Mouse (Mus musculus) liver, embryonic 11.5 days (tissue): Measurements from ENCODE around the gene Tgfbr2. TPM values are rescaled to one million over a fixed set of nuclear protein-coding genes. Genes with fewer than 3 reads are reported as not detected.

Experiments used
- ATAC-seq: fragments of 200-750 bp; cut with Nextera tagmentation; replicated peaks from 2 replicates; pipeline ENCODE4 v1.8.0; 2017; ENCODE audit warnings: moderate number of reproducible peaks, mild to moderate bottlenecking, moderate TSS enrichment, moderate library complexity; ENCODE audit not compliant: low FRiP score
- DNase-seq: peaks from one replicate; pipeline ENCODE4 v3.0.0-alpha.2; 2017; ENCODE audit warnings: low spot score
- H3K27ac ChIP-seq: fragments of 300-500 bp; sonication (generic); 2 replicates; pipeline ENCODE4 v1.5.1; 2014; ENCODE audit warnings: mild to moderate bottlenecking, low read depth, low read length, control low read depth
- H3K27me3 ChIP-seq: fragments of 300-500 bp; sonication (generic); replicated peaks from 2 replicates; pipeline ENCODE4 v1.6.1; 2014; ENCODE audit warnings: low read length, mixed read lengths; ENCODE audit not compliant: control insufficient read depth, insufficient read depth
- H3K36me3 ChIP-seq: fragments of 300-500 bp; sonication (generic); 2 replicates; pipeline ENCODE4 v1.6.1; 2014; ENCODE audit warnings: mild to moderate bottlenecking, low read length, moderate library complexity, mixed read lengths; ENCODE audit not compliant: control insufficient read depth, insufficient read depth
- H3K4me1 ChIP-seq: fragments of 300-500 bp; sonication (generic); replicated peaks from 2 replicates; pipeline ENCODE4 v1.6.1; 2014; ENCODE audit warnings: low read length, mixed read lengths; ENCODE audit not compliant: control insufficient read depth, insufficient read depth
- H3K4me2 ChIP-seq: fragments of 300-500 bp; sonication (generic); 2 replicates; pipeline ENCODE4 v1.6.1; 2014; ENCODE audit warnings: mild to moderate bottlenecking, control low read depth, moderate library complexity
- H3K4me3 ChIP-seq: fragments of 300-500 bp; sonication (generic); 2 replicates; pipeline ENCODE4 v1.5.1; 2014; ENCODE audit warnings: low read depth, low read length, control low read depth
- H3K9ac ChIP-seq: fragments of 300-500 bp; sonication (generic); 2 replicates; pipeline ENCODE4 v1.6.1; 2014; ENCODE audit warnings: low read depth, low read length, control low read depth
- H3K9me3 ChIP-seq: fragments of 300-500 bp; sonication (generic); 2 replicates; pipeline ENCODE4 v1.6.1; 2016; ENCODE audit warnings: low read length, inconsistent platforms, mixed read lengths; ENCODE audit not compliant: control insufficient read depth
- WGBS: fragments of 180-500 bp; shearing (Covaris S2); extraction: QIAGEN DNeasy Blood & Tissue Kit; methylation state at CpG from one replicate; pipeline ENCODE4 v1.1.7; 2014; 5-methylcytosine and 5-hydroxymethylcytosine counted together
- polyA plus RNA-seq: library from polyadenylated mRNA; unstranded; fragments of >200 nt; fragmentation: Nextera tagmentation; extraction: Ambion mirVana; gene quantifications from 2 replicates; pipeline ENCODE4 v1.2.1, GENCODE M21; 2014

The Tgfbr2 gene
- polyA plus RNA-seq, 1 experiment from 2014 or later = 9.5 TPM

GRCm38 (mm10) chr9:116188952-116189666, 13.9 kb upstream of the Tgfbr2 start:
- ATAC-seq = no peak
- no peak overlapping the region for H3K4me2 ChIP-seq
- 82% methylated on average over 15 of the region's 15 CpGs for WGBS
- H3K27ac ChIP-seq = no peak overlapping the region
- H3K9ac ChIP-seq = no peak overlapping the region
- no peaks in the 10 kb centered on the region for H3K4me1 ChIP-seq
- no peaks in the 10 kb centered on the region for H3K36me3 ChIP-seq
- H3K9me3 ChIP-seq = no peaks in the 10 kb centered on the region
- DNase-seq = no peak
- no peak overlapping the region for H3K4me3 ChIP-seq
- H3K27me3 ChIP-seq = no peaks in the 10 kb centered on the region

GRCm38 (mm10) chr9:116187181-116187731, 12.1 kb upstream of the Tgfbr2 start:
- Histone ChIP-seq H3K4me1 (no peaks in the 10 kb centered on the region), H3K4me3 (no peak overlapping the region), H3K36me3 (no peaks in the 10 kb centered on the region), H3K9me3 (no peaks in the 10 kb centered on the region), H3K27ac (no peak overlapping the region), H3K27me3 (no peaks in the 10 kb centered on the region), H3K9ac (no peak overlapping the region), H3K4me2 (no peak overlapping the region)
- ATAC-seq (no peak), DNase-seq (no peak)
- WGBS = 66% methylated on average over 10 of the region's 10 CpGs

- no peak overlapping the region for H3K4me3 ChIP-seq
- WGBS = 82% methylated on average over 5 of the region's 5 CpGs
- no peaks in the 10 kb centered on the region for H3K9me3 ChIP-seq
- H3K9ac ChIP-seq = no peak overlapping the region
- no peak overlapping the region for H3K4me2 ChIP-seq
- no peaks in the 10 kb centered on the region for H3K36me3 ChIP-seq
- no peaks in the 10 kb centered on the region for H3K4me1 ChIP-seq
- H3K27ac ChIP-seq = no peak overlapping the region
- no peaks in the 10 kb centered on the region for H3K27me3 ChIP-seq
- DNase-seq (no peak), ATAC-seq (no peak)
Measured at GRCm38 (mm10) chr9:116184903-116185302, 9.7 kb upstream of the Tgfbr2 start.

- ATAC-seq (no peak), DNase-seq (no peak)
- H3K36me3 ChIP-seq = no peaks in the 10 kb centered on the region
- no peak overlapping the region for H3K4me3 ChIP-seq
- H3K9ac ChIP-seq = no peak overlapping the region
- H3K4me1 ChIP-seq = no peaks in the 10 kb centered on the region
- 80% methylated on average over 6 of the region's 6 CpGs for WGBS
- H3K27me3 ChIP-seq = no peaks in the 10 kb centered on the region
- H3K4me2 ChIP-seq = no peak overlapping the region
- no peaks in the 10 kb centered on the region for H3K9me3 ChIP-seq
- no peak overlapping the region for H3K27ac ChIP-seq
Measured at GRCm38 (mm10) chr9:116183035-116183434, 7.9 kb upstream of the Tgfbr2 start.

- ATAC-seq (no peak), DNase-seq (no peak)
- no peaks in the 10 kb centered on the region for H3K4me1 ChIP-seq
- H3K36me3 ChIP-seq = no peaks in the 10 kb centered on the region
- WGBS = 70% methylated on average over 5 of the region's 5 CpGs
- H3K9me3 ChIP-seq = no peaks in the 10 kb centered on the region
- H3K27me3 ChIP-seq = no peaks in the 10 kb centered on the region
- no peak overlapping the region for H3K4me2 ChIP-seq
- no peak overlapping the region for H3K27ac ChIP-seq
- no peak overlapping the region for H3K9ac ChIP-seq
- no peak overlapping the region for H3K4me3 ChIP-seq
Measured at GRCm38 (mm10) chr9:116181608-116182007, 6.4 kb upstream of the Tgfbr2 start.

DNA sequence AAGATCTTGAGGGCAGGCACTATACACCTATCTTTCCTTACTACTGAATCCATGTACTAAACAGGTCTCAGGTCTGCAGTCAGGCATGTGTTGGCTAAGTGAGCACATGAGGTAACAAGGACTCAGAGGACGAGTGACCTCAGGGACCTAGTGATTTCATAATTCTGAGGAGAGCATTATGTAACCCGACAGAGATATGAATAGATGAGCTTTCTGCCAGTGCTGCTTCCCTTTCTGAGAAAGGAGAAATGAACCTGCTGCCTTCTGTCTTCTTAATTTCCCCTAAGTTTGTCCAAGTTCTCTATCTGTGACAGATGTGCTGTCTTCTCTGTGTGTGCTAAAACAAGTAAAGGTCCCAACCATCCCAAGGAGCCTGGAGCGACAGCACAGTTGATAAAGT, 3.0 kb upstream of the Tgfbr2 start:
- no peak for DNase-seq

DNA sequence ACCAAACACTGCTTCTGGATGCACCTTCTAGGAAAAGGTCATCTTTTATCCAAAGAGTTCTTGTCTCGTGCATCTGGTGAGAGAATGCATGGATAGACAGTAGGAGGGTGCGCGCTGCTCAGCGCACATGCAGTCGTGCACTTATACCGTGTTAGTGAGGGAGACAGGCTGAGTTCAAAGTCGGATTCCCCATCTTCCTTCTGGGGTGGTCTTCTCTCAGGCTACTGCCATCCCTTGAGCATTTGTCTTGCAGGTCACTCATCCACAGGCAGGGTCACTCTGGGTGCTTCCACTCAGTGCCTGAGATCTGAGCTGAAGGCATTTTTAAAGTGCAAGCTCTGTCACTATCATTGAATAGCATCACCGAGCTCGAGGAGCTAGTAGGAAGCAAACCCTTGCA, 1.9 kb upstream of the Tgfbr2 start:
- H3K4me3 ChIP-seq = no peak overlapping the region
- no peak overlapping the region for H3K9ac ChIP-seq
- 0 out of 2 replicates have a peak, but pooled peaks cover 7% of the 10 kb centered on the region for H3K4me1 ChIP-seq
- no peak overlapping the region for H3K4me2 ChIP-seq
- no peaks in the 10 kb centered on the region for H3K9me3 ChIP-seq
- no peak overlapping the region for H3K27ac ChIP-seq
- WGBS = 87% methylated on average over 9 of the region's 9 CpGs
- no peak for DNase-seq
- H3K36me3 ChIP-seq = no peaks in the 10 kb centered on the region
- ATAC-seq = no peak
- no peaks in the 10 kb centered on the region for H3K27me3 ChIP-seq

More for the DNA sequence above, 3.0 kb upstream of the Tgfbr2 start:
- 42% methylated on average over 3 of the region's 3 CpGs for WGBS
- Histone ChIP-seq H3K4me1 (0 out of 2 replicates have a peak, but pooled peaks cover 7% of the 10 kb centered on the region), H3K4me2 (no peak overlapping the region), H3K4me3 (no peak overlapping the region), H3K36me3 (no peaks in the 10 kb centered on the region), H3K27me3 (no peaks in the 10 kb centered on the region), H3K9ac (no peak overlapping the region), H3K9me3 (no peaks in the 10 kb centered on the region), H3K27ac (no peak overlapping the region)
- ATAC-seq = no peak

DNA sequence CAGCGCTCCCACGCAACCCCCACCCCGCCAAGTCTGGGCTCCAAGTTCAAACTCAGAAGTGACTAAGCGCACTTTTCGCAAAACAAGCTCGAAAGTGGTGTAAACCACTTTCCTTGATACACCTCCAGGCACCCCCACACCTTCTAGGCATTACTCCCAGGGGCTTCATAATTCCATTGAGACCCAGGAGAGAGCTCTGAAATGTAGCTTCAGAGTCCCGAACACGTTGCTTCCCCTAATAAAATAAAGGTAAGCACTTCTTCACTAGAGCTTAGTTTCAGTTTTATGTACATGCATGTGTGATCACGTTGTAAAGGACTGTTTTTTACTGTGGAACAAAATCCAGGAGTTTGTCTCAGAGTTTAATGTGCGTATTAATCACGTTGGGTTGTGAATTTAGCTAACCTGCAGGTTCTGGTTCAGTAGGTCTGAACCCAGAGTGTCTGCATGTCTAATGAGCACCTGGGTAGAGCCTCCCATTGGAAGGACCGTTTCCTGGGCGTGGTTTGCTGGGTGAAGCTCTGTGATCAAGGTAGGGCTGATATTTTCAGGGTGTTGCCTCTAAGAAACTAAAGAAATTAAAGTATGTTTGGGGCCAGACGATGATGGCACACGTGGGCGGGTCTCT, 442 bp upstream of the Tgfbr2 start:
- peak; percentile 72 for ATAC-seq
- DNase-seq = no peak
- 8% methylated on average over 16 of the region's 16 CpGs for WGBS

More for the DNA sequence above, 442 bp upstream of the Tgfbr2 start:
- Histone ChIP-seq H3K36me3 (no peaks in the 10 kb centered on the region), H3K4me1 (0 out of 2 replicates have a peak, but pooled peaks cover 7% of the 10 kb centered on the region), H3K9me3 (no peaks in the 10 kb centered on the region), H3K4me3 (peak overlapping the region; percentile 80), H3K27ac (peak overlapping the region; percentile 75), H3K27me3 (no peaks in the 10 kb centered on the region), H3K9ac (peak overlapping the region; percentile 71), H3K4me2 (peak overlapping the region; percentile 80)
